Mouse (Mus musculus) kidney, postnatal 0 days (tissue): ENCODE measurements around the gene Matn4. TPM values are rescaled to one million over a fixed set of nuclear protein-coding genes. Genes with fewer than 3 reads are reported as not detected.

Experiments
- ATAC-seq: fragments of 200-750 bp; cut with Nextera tagmentation; replicated peaks from 2 replicates; pipeline ENCODE4 v1.8.0; 2017; ENCODE audit warnings: low read depth, moderate number of reproducible peaks, moderate TSS enrichment, moderate library complexity; ENCODE audit not compliant: low FRiP score
- DNase-seq: peaks from one replicate; pipeline ENCODE4 v3.0.0-alpha.2; 2016; ENCODE audit warnings: low spot score
- H3K27ac ChIP-seq: fragments of 300-500 bp; sonication (generic); 2 replicates; pipeline ENCODE4 v1.5.1; 2014; ENCODE audit warnings: mild to moderate bottlenecking
- H3K27me3 ChIP-seq: fragments of 300-500 bp; sonication (generic); 2 replicates; pipeline ENCODE4 v1.6.1; 2014; ENCODE audit warnings: low read length, mixed read lengths; ENCODE audit not compliant: insufficient read depth
- H3K36me3 ChIP-seq: fragments of 300-500 bp; sonication (generic); 2 replicates; pipeline ENCODE4 v1.6.1; 2014; ENCODE audit warnings: low read length, mixed read lengths; ENCODE audit not compliant: insufficient read depth
- H3K4me1 ChIP-seq: fragments of 300-500 bp; sonication (generic); replicated peaks from 2 replicates; pipeline ENCODE4 v1.6.1; 2014; ENCODE audit warnings: antibody characterized with exemption, low read length, mixed read lengths; ENCODE audit not compliant: insufficient read depth
- H3K4me2 ChIP-seq: fragments of 300-500 bp; sonication (generic); 2 replicates; pipeline ENCODE4 v1.6.1; 2014; ENCODE audit warnings: mild to moderate bottlenecking, low read length, moderate library complexity, mixed read lengths
- H3K4me3 ChIP-seq: fragments of 300-500 bp; sonication (generic); replicated peaks from 2 replicates; pipeline ENCODE4 v1.5.1; 2014; ENCODE audit warnings: low read depth, low read length
- H3K9ac ChIP-seq: fragments of 300-500 bp; sonication (generic); 2 replicates; pipeline ENCODE4 v1.6.1; 2014; ENCODE audit warnings: low read depth, low read length
- H3K9me3 ChIP-seq: fragments of 300-500 bp; sonication (generic); replicated peaks from 2 replicates; pipeline ENCODE4 v1.6.1; 2016; ENCODE audit warnings: low read length, inconsistent platforms, mixed read lengths
- CTCF ChIP-seq: IDR thresholded peaks from 2 replicates; pipeline ENCODE4 v1.5.1; 2016; ENCODE audit warnings: antibody characterized with exemption, low read depth, mild to moderate bottlenecking, moderate library complexity
- WGBS: fragments of 180-500 bp; shearing (Covaris S2); extraction: QIAGEN DNeasy Blood & Tissue Kit; methylation state at CpG from one replicate; pipeline ENCODE4 v1.1.7; 2014; 5-methylcytosine and 5-hydroxymethylcytosine counted together
- polyA plus RNA-seq: library from polyadenylated mRNA; unstranded; fragments of >200 nt; fragmentation: Nextera tagmentation; extraction: Ambion mirVana; gene quantifications from 2 replicates; pipeline ENCODE4 v1.2.1, GENCODE M21; 2015

Gene Matn4
- polyA plus RNA-seq, 1 experiment from 2014 or later: 0.46 TPM

DNA sequence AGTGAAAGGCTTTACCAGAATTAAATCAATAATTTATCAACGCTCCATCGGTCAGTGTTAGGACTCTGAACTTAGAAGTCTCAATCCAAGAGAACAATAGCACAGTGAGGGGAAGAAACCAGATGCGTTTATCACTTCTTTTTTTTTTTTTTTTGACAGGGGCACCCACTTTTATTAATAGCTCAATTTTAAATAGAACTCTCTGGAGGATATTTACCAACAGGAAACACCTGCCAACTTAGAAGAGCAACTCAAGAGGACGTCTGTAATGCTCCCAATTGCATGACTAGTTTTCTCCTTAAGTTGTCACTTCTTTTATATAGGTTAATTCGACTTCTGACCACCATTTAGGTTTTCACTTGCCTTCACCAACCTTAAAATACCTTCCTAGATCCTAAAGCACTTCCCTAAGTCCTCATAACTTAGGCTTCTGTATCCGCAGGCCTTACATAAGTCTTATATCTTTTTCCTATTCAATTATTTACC is 36.3 kb downstream of the Matn4 start:
- Histone ChIP-seq H3K4me2 (no peak overlapping the region), H3K27me3 (no peaks in the 10 kb centered on the region), H3K4me3 (no peak overlapping the region), H3K36me3 (no peaks in the 10 kb centered on the region), H3K9me3 (no peaks in the 10 kb centered on the region), H3K27ac (no peak overlapping the region), H3K4me1 (no peaks in the 10 kb centered on the region), H3K9ac (no peak overlapping the region)
- ATAC-seq: no peak
- WGBS: 80% methylated on average over 6 of the region's 6 CpGs
- DNase-seq: no peak
- TF ChIP-seq CTCF: no peak

GRCm38 (mm10) chr2:164366947-164367346 is 38.0 kb downstream of the Matn4 start:
- Histone ChIP-seq H3K9ac (no peak overlapping the region), H3K27ac (no peak overlapping the region), H3K4me1 (no peaks in the 10 kb centered on the region), H3K4me2 (no peak overlapping the region), H3K27me3 (no peaks in the 10 kb centered on the region), H3K4me3 (no peak overlapping the region), H3K36me3 (no peaks in the 10 kb centered on the region), H3K9me3 (no peaks in the 10 kb centered on the region)
- TF ChIP-seq CTCF: no peak
- WGBS: 42% methylated on average over 3 of the region's 3 CpGs
- DNase-seq (no peak), ATAC-seq (no peak)

- ATAC-seq (no peak), DNase-seq (no peak)
- no peak overlapping the region for H3K4me3 ChIP-seq
- H3K36me3 ChIP-seq: no peaks in the 10 kb centered on the region
- no peak for TF ChIP-seq CTCF
- H3K9ac ChIP-seq: no peak overlapping the region
- no peaks in the 10 kb centered on the region for H3K27me3 ChIP-seq
- H3K4me1 ChIP-seq: no peaks in the 10 kb centered on the region
- H3K9me3 ChIP-seq: no peaks in the 10 kb centered on the region
- H3K4me2 ChIP-seq: no peak overlapping the region
- 32% methylated on average over 13 of the region's 13 CpGs for WGBS
- H3K27ac ChIP-seq: no peak overlapping the region
These were observed 43.8 kb downstream of the Matn4 start for GRCm38 (mm10) chr2:164360974-164361657.

- DNase-seq (no peak), ATAC-seq (no peak)
- no peak overlapping the region for H3K27ac ChIP-seq
- 81% methylated on average over 5 of the region's 5 CpGs for WGBS
- H3K9ac ChIP-seq: no peak overlapping the region
- no peaks in the 10 kb centered on the region for H3K36me3 ChIP-seq
- no peak overlapping the region for H3K4me2 ChIP-seq
- no peaks in the 10 kb centered on the region for H3K27me3 ChIP-seq
- H3K9me3 ChIP-seq: no peaks in the 10 kb centered on the region
- TF ChIP-seq CTCF: no peak
- H3K4me1 ChIP-seq: no peaks in the 10 kb centered on the region
- H3K4me3 ChIP-seq: no peak overlapping the region
These were observed 45.3 kb downstream of the Matn4 start for GRCm38 (mm10) chr2:164359668-164360067.

DNA sequence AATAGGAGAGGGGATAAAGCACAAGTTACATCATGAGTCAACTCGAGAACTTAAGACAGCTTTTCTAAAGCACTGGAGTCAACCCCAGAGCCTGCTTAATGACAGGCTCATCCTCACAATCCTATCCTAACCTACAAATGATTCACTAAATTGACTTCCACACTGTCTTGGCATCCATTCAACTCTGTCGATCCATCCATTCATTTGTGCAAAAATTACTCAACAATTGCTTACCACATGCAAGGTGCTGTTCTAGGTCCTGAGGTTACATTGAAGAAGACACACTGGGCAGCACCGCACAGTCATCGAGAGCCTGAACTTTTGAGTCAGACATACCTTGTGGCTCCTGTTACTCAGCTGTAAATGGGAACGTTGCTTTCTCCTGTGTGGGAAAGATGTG is 45.9 kb downstream of the Matn4 start:
- H3K27me3 ChIP-seq: no peaks in the 10 kb centered on the region
- no peak for TF ChIP-seq CTCF
- H3K4me2 ChIP-seq: no peak overlapping the region
- H3K36me3 ChIP-seq: no peaks in the 10 kb centered on the region
- H3K9ac ChIP-seq: no peak overlapping the region
- no peak for ATAC-seq
- H3K4me3 ChIP-seq: no peak overlapping the region
- no peak overlapping the region for H3K27ac ChIP-seq
- no peaks in the 10 kb centered on the region for H3K4me1 ChIP-seq
- no peaks in the 10 kb centered on the region for H3K9me3 ChIP-seq
- DNase-seq: no peak
- 82% methylated on average over 5 of the region's 5 CpGs for WGBS

GRCm38 (mm10) chr2:164358373-164358772 is 46.6 kb downstream of the Matn4 start:
- no peaks in the 10 kb centered on the region for H3K4me1 ChIP-seq
- H3K36me3 ChIP-seq: no peaks in the 10 kb centered on the region
- H3K9ac ChIP-seq: no peak overlapping the region
- TF ChIP-seq CTCF: peak; percentile 53
- no peak overlapping the region for H3K4me3 ChIP-seq
- 91% methylated on average over 3 of the region's 3 CpGs for WGBS
- H3K27me3 ChIP-seq: no peaks in the 10 kb centered on the region
- no peak overlapping the region for H3K4me2 ChIP-seq
- no peak overlapping the region for H3K27ac ChIP-seq
- no peak for DNase-seq
- ATAC-seq: no peak
- H3K9me3 ChIP-seq: no peaks in the 10 kb centered on the region
